Mouse (Mus musculus) embryonic facial prominence, embryonic 11.5 days (tissue): ENCODE results near the gene Rabl2. TPM values are rescaled to one million over a fixed set of nuclear protein-coding genes. Genes with fewer than 3 reads are reported as not detected.

Experiments used
- ATAC-seq: fragments of 200-750 bp; cut with Nextera tagmentation; replicated peaks from 2 replicates; pipeline ENCODE4 v1.8.0; 2017; ENCODE audit warnings: low read depth; ENCODE audit not compliant: insufficient number of reproducible peaks, low FRiP score, low TSS enrichment
- DNase-seq: peaks from one replicate; pipeline ENCODE4 v3.0.0-alpha.2; 2015; ENCODE audit warnings: low spot score
- H3K27ac ChIP-seq: fragments of 300-500 bp; sonication (generic); replicated peaks from 2 replicates; pipeline ENCODE4 v1.5.1; 2014; ENCODE audit warnings: mild to moderate bottlenecking, low read depth, low read length, control low read depth
- H3K27me3 ChIP-seq: fragments of 300-500 bp; sonication (generic); 2 replicates; pipeline ENCODE4 v1.6.1; 2014; ENCODE audit warnings: mild to moderate bottlenecking, low read length, moderate library complexity, mixed read lengths; ENCODE audit not compliant: control insufficient read depth, insufficient read depth
- H3K36me3 ChIP-seq: fragments of 300-500 bp; sonication (generic); replicated peaks from 2 replicates; pipeline ENCODE4 v1.6.1; 2014; ENCODE audit warnings: low read depth, mild to moderate bottlenecking, low read length, moderate library complexity, mixed read lengths; ENCODE audit not compliant: control insufficient read depth, insufficient read depth
- H3K4me1 ChIP-seq: fragments of 300-500 bp; sonication (generic); 2 replicates; pipeline ENCODE4 v1.6.1; 2014; ENCODE audit warnings: low read length, mixed read lengths; ENCODE audit not compliant: control insufficient read depth, insufficient read depth
- H3K4me2 ChIP-seq: fragments of 300-500 bp; sonication (generic); 2 replicates; pipeline ENCODE4 v1.6.1; 2014; ENCODE audit warnings: low read depth, mild to moderate bottlenecking, control low read depth, low read length, moderate library complexity
- H3K4me3 ChIP-seq: fragments of 300-500 bp; sonication (generic); 2 replicates; pipeline ENCODE4 v1.5.1; 2014; ENCODE audit warnings: low read depth, low read length, control low read depth
- H3K9ac ChIP-seq: fragments of 300-500 bp; sonication (generic); replicated peaks from 2 replicates; pipeline ENCODE4 v1.6.1; 2014; ENCODE audit warnings: mild to moderate bottlenecking, control low read depth, low read length
- H3K9me3 ChIP-seq: fragments of 300-500 bp; sonication (generic); replicated peaks from 2 replicates; pipeline ENCODE4 v1.6.1; 2016; ENCODE audit warnings: mild to moderate bottlenecking, low read length, inconsistent platforms, mixed read lengths; ENCODE audit not compliant: control insufficient read depth
- WGBS: fragments of 180-500 bp; shearing (Covaris S2); extraction: QIAGEN DNeasy Blood & Tissue Kit; methylation state at CpG from one replicate; pipeline ENCODE4 v1.1.7; 2014; 5-methylcytosine and 5-hydroxymethylcytosine counted together
- polyA plus RNA-seq: library from polyadenylated mRNA; unstranded; fragments of >200 nt; fragmentation: Nextera tagmentation; extraction: Ambion mirVana; gene quantifications from 2 replicates; pipeline ENCODE4 v1.2.1, GENCODE M21; 2014

The Rabl2 gene
- polyA plus RNA-seq, 1 experiment from 2014 or later = 68.1 TPM

GRCm38 (mm10) chr15:89592548-89592947, 825 bp upstream of the Rabl2 start:
- no peak overlapping the region for H3K9ac ChIP-seq
- 44% methylated on average over 4 of the region's 4 CpGs for WGBS

GRCm38 (mm10) chr15:89591317-89591716, 406 bp downstream of the Rabl2 start:
- peak; percentile 8 for DNase-seq
- peak overlapping the region; percentile 35; the same call in 1 of the 2 replicates for H3K27ac ChIP-seq
- peak overlapping the region; percentile 74 for H3K9ac ChIP-seq
- peak overlapping the region; percentile 87 for H3K4me3 ChIP-seq
- ATAC-seq = no peak
- no peaks in the 10 kb centered on the region for H3K9me3 ChIP-seq
- no peaks in the 10 kb centered on the region for H3K4me1 ChIP-seq
- WGBS = 2% methylated on average over 30 of the region's 30 CpGs
- no peaks in the 10 kb centered on the region for H3K27me3 ChIP-seq
- H3K36me3 ChIP-seq = no peaks in the 10 kb centered on the region
- peak overlapping the region; percentile 82 for H3K4me2 ChIP-seq

More at GRCm38 (mm10) chr15:89592548-89592947, 825 bp upstream of the Rabl2 start:
- no peaks in the 10 kb centered on the region for H3K9me3 ChIP-seq
- H3K27ac ChIP-seq = no peak overlapping the region
- DNase-seq (no peak), ATAC-seq (peak; percentile 40)
- H3K36me3 ChIP-seq = no peaks in the 10 kb centered on the region
- H3K4me3 ChIP-seq = no peak overlapping the region
- no peaks in the 10 kb centered on the region for H3K4me1 ChIP-seq
- H3K27me3 ChIP-seq = no peaks in the 10 kb centered on the region
- no peak overlapping the region for H3K4me2 ChIP-seq

GRCm38 (mm10) chr15:89589146-89589545, 2.6 kb downstream of the Rabl2 start:
- no peaks in the 10 kb centered on the region for H3K36me3 ChIP-seq
- H3K9ac ChIP-seq = no peak overlapping the region
- no peak overlapping the region for H3K27ac ChIP-seq
- ATAC-seq (no peak), DNase-seq (no peak)
- 86% methylated on average over 5 of the region's 5 CpGs for WGBS
- H3K4me3 ChIP-seq = no peak overlapping the region
- H3K4me1 ChIP-seq = no peaks in the 10 kb centered on the region
- no peak overlapping the region for H3K4me2 ChIP-seq
- H3K27me3 ChIP-seq = no peaks in the 10 kb centered on the region
- H3K9me3 ChIP-seq = no peaks in the 10 kb centered on the region

GRCm38 (mm10) chr15:89585631-89586030, 6.1 kb downstream of the Rabl2 start:
- Histone ChIP-seq H3K27ac (no peak overlapping the region), H3K36me3 (no peaks in the 10 kb centered on the region), H3K4me3 (no peak overlapping the region), H3K9ac (no peak overlapping the region), H3K27me3 (no peaks in the 10 kb centered on the region), H3K4me2 (no peak overlapping the region), H3K9me3 (no peaks in the 10 kb centered on the region), H3K4me1 (no peaks in the 10 kb centered on the region)
- DNase-seq (no peak), ATAC-seq (no peak)
- WGBS = 93% methylated on average over 11 of the region's 11 CpGs

GRCm38 (mm10) chr15:89585101-89585500, 6.6 kb downstream of the Rabl2 start:
- Histone ChIP-seq H3K9ac (no peak overlapping the region), H3K27ac (no peak overlapping the region), H3K27me3 (no peaks in the 10 kb centered on the region), H3K4me1 (no peaks in the 10 kb centered on the region), H3K9me3 (no peaks in the 10 kb centered on the region), H3K4me3 (no peak overlapping the region), H3K4me2 (no peak overlapping the region), H3K36me3 (no peaks in the 10 kb centered on the region)
- DNase-seq (no peak), ATAC-seq (no peak)
- WGBS = 87% methylated on average over 5 of the region's 5 CpGs

- H3K36me3 ChIP-seq = no peaks in the 10 kb centered on the region
- 85% methylated on average over 7 of the region's 7 CpGs for WGBS
- no peak overlapping the region for H3K4me2 ChIP-seq
- H3K27ac ChIP-seq = no peak overlapping the region
- no peaks in the 10 kb centered on the region for H3K27me3 ChIP-seq
- no peaks in the 10 kb centered on the region for H3K9me3 ChIP-seq
- DNase-seq (no peak), ATAC-seq (no peak)
- no peaks in the 10 kb centered on the region for H3K4me1 ChIP-seq
- no peak overlapping the region for H3K9ac ChIP-seq
- H3K4me3 ChIP-seq = no peak overlapping the region
Observed at GRCm38 (mm10) chr15:89582494-89582893, 9.2 kb downstream of the Rabl2 start.

GRCm38 (mm10) chr15:89572147-89572546, 19.6 kb downstream of the Rabl2 start:
- ATAC-seq (no peak), DNase-seq (no peak)
- Histone ChIP-seq H3K9me3 (no peaks in the 10 kb centered on the region), H3K27me3 (no peaks in the 10 kb centered on the region), H3K4me2 (no peak overlapping the region), H3K4me1 (no peaks in the 10 kb centered on the region), H3K36me3 (no peaks in the 10 kb centered on the region), H3K9ac (no peak overlapping the region), H3K4me3 (no peak overlapping the region), H3K27ac (no peak overlapping the region)
- 78% methylated on average over 8 of the region's 8 CpGs for WGBS

GRCm38 (mm10) chr15:89568114-89568513, 23.6 kb downstream of the Rabl2 start, which contains the start of gene Acr:
Acr (plus strand) TSS chr15:89568326.
- Histone ChIP-seq H3K9ac (no peak within 1 kb of the TSS), H3K36me3 (no peaks in the 10 kb centered on the region), H3K4me2 (no peak within 1 kb of the TSS), H3K27ac (no peak within 1 kb of the TSS), H3K4me3 (no peak within 1 kb of the TSS), H3K27me3 (no peaks in the 10 kb centered on the region), H3K4me1 (no peaks in the 10 kb centered on the region), H3K9me3 (no peaks in the 10 kb centered on the region)
- ATAC-seq (no peak), DNase-seq (no peak)
- WGBS = 87% methylated on average over 6 of the region's 6 CpGs
